Mouse (Mus musculus) gastrocnemius, adult 8-10 months (tissue): ENCODE results near the gene Dct. TPM values are rescaled to one million over a fixed set of nuclear protein-coding genes. Genes with fewer than 3 reads are reported as not detected.
A peak's percentile ranks its signal among the peaks of the same experiment; 100 is the strongest.

Experiments
- DNase-seq, 2 experiments: peaks; one replicate each; pipeline ENCODE4 v3.0.0; 2022; ENCODE audit warnings: low spot score in 2 of 2
- total RNA-seq, 4 experiments: library from RNA; stranded (reverse); gene quantifications; 2 replicates each; pipeline ENCODE4 v1.2.4; 2022

Dct gene
- total RNA-seq, 4 experiments from 2014 or later, result 0.22 to 0.75 (median 0.45) TPM

GRCm38 (mm10) chr14:118049648-118050238 is 2.3 kb downstream of the Dct start:
- DNase-seq, result no peak

GRCm38 (mm10) chr14:118042963-118043362 is 9.1 kb downstream of the Dct start:
- DNase-seq, result peak in 1 of 2 experiments; percentile 21

- DNase-seq, result no peak
These were observed 9.8 kb downstream of the Dct start for GRCm38 (mm10) chr14:118042066-118042762.

- DNase-seq, result no peak
These were observed 11.3 kb downstream of the Dct start for GRCm38 (mm10) chr14:118040550-118041250.

GRCm38 (mm10) chr14:118039074-118039473 is 13.0 kb downstream of the Dct start:
- DNase-seq, result peak in 1 of 2 experiments; percentile 14

GRCm38 (mm10) chr14:118027564-118027963 is 24.5 kb downstream of the Dct start:
- no peak for DNase-seq

GRCm38 (mm10) chr14:118021867-118022543 is 30.0 kb downstream of the Dct start:
- DNase-seq, result no peak

GRCm38 (mm10) chr14:118019314-118019713 is 32.7 kb downstream of the Dct start:
- DNase-seq, result no peak

GRCm38 (mm10) chr14:118013237-118013636 is 38.8 kb downstream of the Dct start:
- DNase-seq, result no peak

GRCm38 (mm10) chr14:118009541-118009940 is 42.5 kb downstream of the Dct start:
- no peak for DNase-seq

- DNase-seq, result no peak
These were observed 46.3 kb downstream of the Dct start for GRCm38 (mm10) chr14:118005697-118006096.

GRCm38 (mm10) chr14:118004434-118004833 is 47.6 kb downstream of the Dct start:
- DNase-seq, result no peak

- DNase-seq, result no peak
These were observed 58.2 kb downstream of the Dct start for GRCm38 (mm10) chr14:117993845-117994244.

- DNase-seq, result no peak
These were observed 59.3 kb downstream of the Dct start for GRCm38 (mm10) chr14:117992600-117993256.

- DNase-seq, result no peak
These were observed 61.8 kb downstream of the Dct start for GRCm38 (mm10) chr14:117990203-117990602.

- DNase-seq, result no peak
These were observed 63.6 kb downstream of the Dct start for GRCm38 (mm10) chr14:117988444-117988843.

GRCm38 (mm10) chr14:117981532-117981931 is 70.5 kb downstream of the Dct start:
- peak in 1 of 2 experiments; percentile 20 for DNase-seq

GRCm38 (mm10) chr14:117972576-117972975 is 79.5 kb downstream of the Dct start:
- no peak for DNase-seq
